Mouse (Mus musculus): ENCODE measurements at regions not wholly inside any gene's neighbourhood (a gene's known extent, or its start where the extent isn't known, plus 50 kb on each side); places are given as distances from the start of the nearest gene placed in this dataset.

GRCm38 (mm10) chr3:104283855-104284254 is 63.7 kb upstream of the Magi3 start:
- TF ChIP-seq POLR2A (IDR thresholded peaks at IDR 0.05; ENCODE audit: borderline replicate concordance, extremely low read depth, low read depth, low read length) = no peak
- no peak for TF ChIP-seq CTCF (IDR thresholded peaks at IDR 0.05; ENCODE audit: insufficient read depth, low read length)
